Mouse (Mus musculus) B cell, adult (primary cell): ENCODE measurements around the gene Megf8. TPM values are rescaled to one million over a fixed set of nuclear protein-coding genes. Genes with fewer than 3 reads are reported as not detected.

ENCODE experiments used
- total RNA-seq: library from RNA; stranded (reverse); gene quantifications from 4 replicates; pipeline ENCODE4 v1.2.4, GENCODE M21; 2023; ENCODE audit not compliant: inconsistent age

Megf8 gene
- 1.7 to 2.1 TPM (median 1.9 TPM) in 4 replicates for total RNA-seq

DNA sequence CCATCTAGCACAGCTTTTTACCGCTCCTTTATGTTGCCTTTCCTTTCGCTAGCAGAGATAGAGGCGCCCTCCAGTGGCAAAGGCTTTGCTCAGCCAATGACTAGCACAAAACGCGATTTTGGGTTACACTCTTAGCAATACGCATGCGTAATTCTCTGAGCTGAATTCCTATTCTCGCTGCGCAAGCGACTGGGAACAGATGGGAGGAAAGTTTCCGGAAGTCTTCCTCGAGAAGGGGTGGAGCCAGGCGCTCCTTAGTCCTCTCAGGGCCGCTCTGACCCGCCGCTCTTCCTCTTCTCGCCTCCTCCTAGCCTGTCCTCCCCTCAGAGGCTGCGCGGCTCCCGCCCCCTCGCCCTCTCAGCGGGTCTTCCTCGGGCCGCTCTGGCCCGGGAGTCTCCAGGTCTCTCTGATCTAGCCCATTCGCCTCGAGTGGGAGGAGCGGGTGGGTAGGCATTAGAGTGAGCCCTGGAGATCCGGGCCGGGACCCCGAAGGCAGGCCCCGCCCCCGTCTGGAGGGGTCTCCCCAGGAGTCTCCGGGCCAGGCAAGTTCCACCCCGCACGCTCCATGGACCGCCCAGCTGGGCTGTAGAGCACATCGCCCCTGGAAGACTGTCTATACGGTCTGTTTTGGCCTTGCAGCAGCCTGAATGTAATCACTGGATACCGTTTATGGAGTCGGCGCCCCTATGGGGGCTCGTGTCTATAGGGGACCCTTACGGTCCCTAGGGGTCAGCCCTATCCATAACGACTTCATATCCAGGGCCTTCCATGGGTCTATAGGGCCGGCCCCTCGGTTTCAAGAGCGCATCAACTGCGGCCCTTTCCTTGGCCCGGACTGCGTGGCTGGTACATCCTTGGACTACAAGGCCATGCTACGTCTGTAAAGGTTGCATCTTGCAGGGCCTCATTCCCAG, at the start of gene Megf8:
TSS of gene Megf8 (plus strand) at position 633 of the 914 bp plus-strand sequence.

DNA sequence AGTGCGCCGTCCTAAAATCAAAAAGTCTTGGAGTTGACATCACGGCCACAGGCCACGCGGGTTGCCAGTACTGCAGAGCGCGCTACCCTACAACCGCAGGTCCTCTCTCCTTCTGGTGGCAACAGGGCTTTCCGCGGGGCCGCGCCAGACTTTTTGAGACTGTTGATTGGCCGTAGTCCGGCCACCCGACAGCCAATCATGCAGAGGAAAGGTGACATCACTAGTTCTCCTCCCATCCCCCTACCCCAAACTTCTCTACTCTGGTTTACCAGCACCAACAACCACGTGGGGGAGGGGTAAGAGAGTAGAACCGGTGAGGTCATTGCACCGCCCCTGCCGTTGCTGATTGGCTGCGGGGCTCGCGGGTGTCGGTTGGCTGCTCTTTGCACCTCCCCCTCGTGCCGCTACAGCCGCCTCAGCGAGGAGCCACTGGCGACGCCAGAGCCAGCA, 49.6 kb upstream of the Megf8 start, which contains the start of gene Cic:
TSS of gene Cic (plus strand) at position 404 of the 450 bp plus-strand sequence.

DNA sequence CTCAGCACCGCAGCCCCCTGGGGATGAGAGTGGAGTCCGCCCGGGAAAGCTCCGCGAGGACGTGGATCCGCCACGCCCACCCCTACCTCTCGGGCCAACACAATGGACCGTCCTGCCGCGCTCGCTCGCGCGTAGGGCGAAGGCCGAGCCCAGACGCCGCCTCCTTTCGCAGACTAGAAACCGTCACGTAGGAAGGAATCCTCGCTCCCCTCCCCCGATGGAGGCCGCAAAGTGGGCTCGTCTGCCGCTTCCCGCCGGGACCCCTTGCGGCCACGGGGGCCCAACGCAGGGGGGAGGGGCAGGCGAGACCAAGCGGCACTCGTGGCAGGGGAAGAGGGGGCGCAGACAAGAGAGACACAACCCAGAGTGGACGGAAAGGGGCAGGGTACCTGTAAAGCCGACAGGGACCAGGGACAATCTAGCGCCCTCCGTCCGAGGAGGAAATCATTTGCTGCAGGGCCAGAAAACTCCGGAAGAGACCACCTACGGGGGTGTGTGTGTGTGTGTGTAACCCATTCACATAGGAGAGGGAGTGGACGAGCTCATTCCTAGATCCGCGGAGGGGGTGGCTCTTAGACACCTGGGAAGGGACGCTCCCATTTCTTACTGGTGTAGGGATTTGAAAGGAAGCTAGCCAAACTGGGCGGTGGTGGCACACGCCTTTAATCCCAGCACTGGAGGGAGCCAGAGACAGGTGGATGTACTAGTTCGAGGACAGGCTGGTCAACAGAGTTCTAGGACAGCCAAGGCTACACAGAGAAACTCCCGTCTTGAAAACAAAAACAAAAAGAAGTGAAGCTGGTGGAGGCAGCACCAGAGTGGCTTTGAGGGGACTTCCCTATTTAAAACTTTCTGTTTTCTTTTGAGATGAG, 19.3 kb upstream of the Megf8 start, which contains the start of gene Pafah1b3:
TSS of gene Pafah1b3 (minus strand) at position 533 of the 872 bp plus-strand sequence.

DNA sequence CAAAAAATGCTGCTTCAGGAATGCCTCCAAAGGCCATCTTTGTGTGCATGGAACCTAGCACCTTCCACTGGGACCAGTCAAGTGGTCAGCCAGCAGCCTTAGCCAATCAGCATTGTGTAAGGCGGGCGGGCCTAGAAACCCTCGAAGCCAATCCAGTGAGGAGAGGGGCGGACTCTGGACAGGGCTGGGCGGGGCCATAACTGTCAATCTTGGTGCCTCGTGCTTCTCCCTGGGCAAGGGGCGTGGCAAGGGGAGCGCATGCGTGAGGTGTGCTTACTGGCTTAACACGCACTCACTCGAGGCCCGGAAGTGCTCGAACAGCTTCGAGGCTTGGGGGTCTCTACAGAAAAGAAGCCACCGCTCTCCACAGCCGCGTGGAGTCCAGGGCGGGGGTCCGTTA, 15.9 kb upstream of the Megf8 start, which contains the start of gene Prr19:
TSS of gene Prr19 (plus strand) at position 349 of the 400 bp plus-strand sequence.

DNA sequence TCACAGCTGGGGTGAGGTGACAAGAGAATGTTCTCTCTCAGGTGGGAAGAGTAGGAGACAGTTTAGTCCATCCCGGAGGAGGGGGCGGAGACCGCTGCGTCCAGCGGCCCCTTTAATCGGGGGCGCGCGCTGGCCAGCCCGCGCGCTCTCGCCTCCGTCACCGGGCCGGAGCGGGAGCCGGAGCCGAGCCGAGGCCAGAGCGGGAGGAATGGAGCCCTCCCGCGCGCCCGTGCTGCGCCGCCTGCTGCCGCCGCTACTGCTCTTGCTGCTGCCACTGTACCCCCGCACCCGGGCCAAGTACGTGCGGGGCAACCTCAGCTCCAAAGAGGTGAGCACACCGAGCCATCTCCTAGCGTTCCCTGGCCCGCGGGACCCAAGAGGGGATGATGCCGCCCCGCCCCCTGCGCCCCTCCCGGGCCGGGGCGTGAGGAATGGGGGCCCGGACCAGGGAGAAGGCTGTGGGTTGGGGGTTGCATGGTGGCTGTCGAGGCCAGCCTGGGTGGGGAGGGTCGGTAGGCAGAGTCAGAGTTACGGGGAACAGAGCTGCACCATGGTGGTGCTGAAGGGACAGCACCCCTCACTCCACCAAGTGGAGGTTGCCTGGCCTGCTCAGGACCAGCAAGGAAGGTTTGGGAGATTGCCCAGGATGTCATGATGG, 10.9 kb upstream of the Megf8 start, which contains the start of gene Tmem145:
TSS of gene Tmem145 (plus strand) at position 151 of the 658 bp plus-strand sequence.

DNA sequence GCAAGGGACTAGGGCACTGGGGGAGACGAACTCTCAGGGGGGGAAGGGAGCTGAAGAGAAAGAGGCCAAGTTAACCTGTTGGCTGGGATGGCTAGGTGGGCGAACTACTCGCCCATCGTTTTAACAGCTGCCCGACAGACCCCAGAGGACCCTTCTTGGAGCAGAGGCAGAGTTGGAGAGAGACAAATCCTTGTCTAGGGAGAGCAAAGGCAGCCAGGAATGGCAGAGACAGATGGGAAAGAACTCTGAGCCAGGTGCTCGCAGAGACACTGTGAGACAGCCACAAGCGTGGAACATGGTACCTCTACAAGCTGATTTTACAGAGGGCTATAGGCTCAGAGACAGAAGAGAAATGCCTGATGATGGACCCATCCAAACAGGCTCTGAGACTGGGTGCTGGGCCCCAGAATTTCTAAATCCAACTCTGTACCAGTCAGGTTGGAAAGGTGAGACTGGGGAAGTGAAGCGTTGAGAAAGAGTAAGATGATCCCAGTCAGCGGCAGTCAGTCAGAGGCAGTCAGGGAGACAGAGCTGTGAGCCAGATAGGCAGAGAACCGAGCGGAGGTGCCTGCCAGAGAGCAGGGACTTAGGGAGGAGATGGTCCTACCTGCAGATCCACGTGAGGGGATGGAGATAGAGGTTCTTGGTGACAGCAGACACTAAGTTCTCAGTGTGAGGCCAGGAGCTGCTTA, 52.2 kb downstream of the Megf8 start, which contains the start of gene Cnfn:
TSS of gene Cnfn (minus strand) at position 667 of the 692 bp plus-strand sequence.

DNA sequence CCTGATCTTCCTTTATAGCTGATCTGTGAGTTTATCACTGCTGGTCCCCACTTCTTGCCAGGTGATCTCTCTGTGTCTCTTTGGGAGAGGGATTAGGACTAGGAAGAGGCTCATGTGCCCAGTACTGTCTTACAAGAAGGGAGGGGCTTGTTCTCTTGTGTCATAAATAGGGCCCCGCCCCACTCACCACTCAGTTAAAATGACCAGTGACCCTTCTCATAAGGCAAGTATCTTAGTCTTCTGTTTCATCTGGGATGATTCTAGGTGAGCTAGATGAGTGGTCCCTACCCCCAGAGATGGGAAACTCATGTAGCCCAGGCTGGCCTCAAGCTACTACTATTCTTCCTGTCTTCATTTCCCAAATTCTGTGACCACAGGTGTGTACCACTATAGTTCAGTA, 81.6 kb downstream of the Megf8 start, which contains the start of gene Lipe:
TSS of gene Lipe (minus strand) at position 101 of the 400 bp plus-strand sequence.

DNA sequence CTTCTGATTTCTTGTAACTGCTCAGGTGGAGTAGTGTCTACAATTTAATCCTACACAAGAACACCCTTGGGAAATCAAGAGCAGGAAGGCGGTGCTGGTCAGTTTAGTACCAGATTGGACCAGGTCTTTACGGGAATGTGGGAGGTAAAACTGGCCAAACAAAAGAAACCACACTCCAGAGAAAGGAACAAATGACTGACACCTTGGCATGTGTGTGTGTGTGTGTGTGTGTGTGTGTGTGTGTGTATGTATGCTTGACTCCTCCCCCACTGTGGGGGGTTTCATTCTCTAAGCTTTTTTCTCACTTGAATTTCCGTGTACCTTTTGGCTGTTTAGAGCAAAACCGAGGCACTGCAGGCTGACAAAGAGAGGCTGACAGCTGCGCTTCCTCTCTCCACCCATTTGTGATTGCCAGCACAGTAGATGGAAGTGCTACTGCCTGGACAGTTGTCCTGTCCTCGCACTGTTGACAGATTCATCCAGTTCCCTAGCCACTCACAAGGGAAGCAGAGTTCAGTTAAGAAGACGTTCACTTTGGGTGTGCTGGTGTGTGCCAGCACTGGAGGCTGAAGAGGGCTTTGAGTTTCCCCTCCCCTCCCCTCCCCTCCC, 96.0 kb downstream of the Megf8 start, which contains the start of gene Cxcl17:
TSS of gene Cxcl17 (minus strand) at position 54 of the 609 bp plus-strand sequence.

Other genes starting within 250 kb of the Megf8 start
- 1.9 to 3.4 TPM (median 3.1 TPM) in 4 replicates for gene Grik5, start 244.8 kb upstream of the Megf8 start, total RNA-seq
- 13.0 to 18.2 TPM (median 14.8 TPM) in 4 replicates for gene Zfp574, start 244.6 kb upstream of the Megf8 start, total RNA-seq
- gene Pou2f2, start 137.4 kb upstream of the Megf8 start, total RNA-seq = 156 to 187 TPM (median 177 TPM) in 4 replicates
- 71.2 to 82.1 TPM (median 74.6 TPM) in 4 replicates for gene Dedd2, start 96.5 kb upstream of the Megf8 start, total RNA-seq
- 12.5 to 14.9 TPM (median 13.9 TPM) in 4 replicates for gene Zfp526, start 95.7 kb upstream of the Megf8 start, total RNA-seq
- 86.7 to 89.1 TPM (median 88.1 TPM) in 4 replicates for gene Gsk3a, start 79.3 kb upstream of the Megf8 start, total RNA-seq
- 14.7 to 23.8 TPM (median 21.3 TPM) in 4 replicates for gene Erf, start 66.4 kb upstream of the Megf8 start, total RNA-seq
- gene Cic, start 49.5 kb upstream of the Megf8 start, total RNA-seq = 289 to 336 TPM (median 319 TPM) in 4 replicates
- 47.3 to 63.0 TPM (median 55.7 TPM) in 4 replicates for gene Pafah1b3, start 19.2 kb upstream of the Megf8 start, total RNA-seq
- gene Prr19, start 15.8 kb upstream of the Megf8 start, total RNA-seq = not detected in 4 replicates
- not detected in 4 replicates for gene Tmem145, start 11.1 kb upstream of the Megf8 start, total RNA-seq
- gene Cnfn, start 52.6 kb downstream of the Megf8 start, total RNA-seq = not detected in 4 replicates
- 32.7 to 37.1 TPM (median 35.2 TPM) in 4 replicates for gene Lipe, start 81.5 kb downstream of the Megf8 start, total RNA-seq
- not detected in 4 replicates for gene Cxcl17, start 95.7 kb downstream of the Megf8 start, total RNA-seq
- gene Ceacam1, start 160.4 kb downstream of the Megf8 start, total RNA-seq = 43.2 to 52.4 TPM (median 46.4 TPM) in 4 replicates
- 7.9 to 11.4 TPM (median 9.8 TPM) in 4 replicates for gene Ceacam2, start 222.7 kb downstream of the Megf8 start, total RNA-seq